24 mouse cellular contexts compared by ENCODE assay signal in genomic region chr7:124600767-124601166, GRCm38 (mm10).
A peak's percentile ranks its signal among the peaks of the same experiment; 100 is the strongest.
DNase-seq lines count a peak whose midpoint lies in the region; ATAC-seq and TF ChIP-seq lines count a peak whose summit lies in the region.
"Had no signal": no experiment of that assay in that cellular context is flagged by ENCODE, and none has a peak within 500 bp of the region (broad histone marks: within the 10 kb centered on the region; RNA-seq: fewer than 3 reads in every experiment).

No protein-coding gene starts in this region.

- H3K4me3 ChIP-seq in heart, embryonic 12.5 days = no peak overlapping the region
- H3K4me3 ChIP-seq in kidney, embryonic 15.5 days (replicated peaks) = no peak overlapping the region
- H3K4me3 ChIP-seq in lung, embryonic 15.5 days = no peak overlapping the region
- no peak overlapping the region for H3K4me3 ChIP-seq in stomach, embryonic 14.5 days (ENCODE audit: low read depth, low read length)
- H3K4me3 ChIP-seq in stomach, postnatal 0 days (ENCODE audit: low read depth, low read length) = no peak overlapping the region
- H3K4me3 ChIP-seq: embryonic facial prominence, embryonic 13.5 days; embryonic facial prominence, embryonic 15.5 days; erythroblast, embryonic 14.5 days; forebrain, embryonic 10.5 days; forebrain, embryonic 12.5 days had no signal

- no peaks in the 10 kb centered on the region for H3K27me3 ChIP-seq in heart, embryonic 12.5 days (replicated peaks)
- no peaks in the 10 kb centered on the region for H3K27me3 ChIP-seq in kidney, embryonic 15.5 days
- H3K27me3 ChIP-seq in lung, embryonic 15.5 days = no peaks in the 10 kb centered on the region
- H3K27me3 ChIP-seq in stomach, embryonic 14.5 days (ENCODE audit: control insufficient read depth, insufficient read depth, low read length) = no peaks in the 10 kb centered on the region
- H3K27me3 ChIP-seq in stomach, postnatal 0 days (ENCODE audit: control insufficient read depth, insufficient read depth, low read length) = no peaks in the 10 kb centered on the region
- H3K27me3 ChIP-seq: embryonic facial prominence, embryonic 13.5 days; embryonic facial prominence, embryonic 15.5 days; forebrain, embryonic 12.5 days had no signal

- no peaks in the 10 kb centered on the region for H3K4me1 ChIP-seq in heart, embryonic 12.5 days (replicated peaks)
- H3K4me1 ChIP-seq in kidney, embryonic 15.5 days = no peaks in the 10 kb centered on the region
- H3K4me1 ChIP-seq in lung, embryonic 15.5 days = no peaks in the 10 kb centered on the region
- no peaks in the 10 kb centered on the region for H3K4me1 ChIP-seq in stomach, embryonic 14.5 days (ENCODE audit: control insufficient read depth, insufficient read depth, low read length)
- H3K4me1 ChIP-seq in stomach, postnatal 0 days (replicated peaks; ENCODE audit: control insufficient read depth, insufficient read depth) = no peaks in the 10 kb centered on the region
- H3K4me1 ChIP-seq: embryonic facial prominence, embryonic 13.5 days; embryonic facial prominence, embryonic 15.5 days; forebrain, embryonic 10.5 days; forebrain, embryonic 12.5 days had no signal

- intact Hi-C loops in heart, postnatal 36 days (cut with DNase I) = no loop called here

- peak; percentile 53; the same call in 1 of the 2 replicates for ATAC-seq in heart, embryonic 12.5 days (ENCODE audit: insufficient number of reproducible peaks, low FRiP score)
- ATAC-seq in kidney, embryonic 15.5 days (replicated peaks; ENCODE audit: low FRiP score) = 0 out of 2 replicates have a peak, but pooled peaks have one; percentile 43
- peak; percentile 23; the same call in 1 of the 2 replicates for ATAC-seq in lung, embryonic 15.5 days (ENCODE audit: borderline replicate concordance, extremely low read depth, low FRiP score, low TSS enrichment)
- peak; percentile 28; the same call in 1 of the 2 replicates for ATAC-seq in stomach, embryonic 14.5 days (ENCODE audit: insufficient number of reproducible peaks, insufficient read depth, low FRiP score, low read depth)
- no peak for ATAC-seq in stomach, postnatal 0 days (ENCODE audit: low FRiP score, low TSS enrichment)
- ATAC-seq: forebrain, embryonic 14.5 days had no signal

- H3K4me2 ChIP-seq in heart, embryonic 12.5 days = no peak overlapping the region
- H3K4me2 ChIP-seq in kidney, embryonic 15.5 days = no peak overlapping the region
- H3K4me2 ChIP-seq in lung, embryonic 15.5 days = no peak overlapping the region
- H3K4me2 ChIP-seq in stomach, embryonic 14.5 days (replicated peaks; ENCODE audit: low read depth, low read length) = no peak overlapping the region
- no peak overlapping the region for H3K4me2 ChIP-seq in stomach, postnatal 0 days (replicated peaks; ENCODE audit: low read depth)
- H3K4me2 ChIP-seq: embryonic facial prominence, embryonic 13.5 days; embryonic facial prominence, embryonic 15.5 days; forebrain, embryonic 12.5 days had no signal

- no peak for DNase-seq in heart, postnatal 36 days
- DNase-seq in kidney, postnatal 4 days = no peak
- DNase-seq in lung, postnatal 36 days = no peak
- DNase-seq in stomach, postnatal 0 days (ENCODE audit: low spot score) = no peak
- DNase-seq: adrenal gland, adult 2 months; adrenal gland, postnatal 10 days; adrenal gland, postnatal 25 days; cerebellum, adult 11 months; cerebellum, adult 18-20 months; cerebellum, adult 8-10 months; cerebellum, adult 9-11 months; cerebellum, postnatal 14 days; cerebellum, postnatal 36 days; embryo, embryonic 11 days had no signal

- 78% methylated on average over 6 of the region's 6 CpGs for WGBS in heart, embryonic 12.5 days
- WGBS in kidney, embryonic 15.5 days = 90% methylated on average over 6 of the region's 6 CpGs
- 94% methylated on average over 6 of the region's 6 CpGs for WGBS in lung, embryonic 15.5 days
- 90% methylated on average over 6 of the region's 6 CpGs for WGBS in stomach, embryonic 14.5 days
- 92% methylated on average over 6 of the region's 6 CpGs for WGBS in stomach, postnatal 0 days

- no peak overlapping the region for H3K27ac ChIP-seq in heart, embryonic 12.5 days (ENCODE audit: poor library complexity, severe bottlenecking)
- H3K27ac ChIP-seq in kidney, embryonic 15.5 days = no peak overlapping the region
- H3K27ac ChIP-seq in lung, embryonic 15.5 days = no peak overlapping the region
- no peak overlapping the region for H3K27ac ChIP-seq in stomach, embryonic 14.5 days (ENCODE audit: low read length)
- no peak overlapping the region for H3K27ac ChIP-seq in stomach, postnatal 0 days (replicated peaks)
- H3K27ac ChIP-seq: embryonic facial prominence, embryonic 13.5 days; embryonic facial prominence, embryonic 15.5 days; forebrain, embryonic 10.5 days; forebrain, embryonic 12.5 days had no signal

- no peak for TF ChIP-seq EP300 in stomach, postnatal 0 days (optimal IDR thresholded peaks at IDR 0.05)

- H3K9me3 ChIP-seq in heart, embryonic 12.5 days (replicated peaks) = no peaks in the 10 kb centered on the region
- no peaks in the 10 kb centered on the region for H3K9me3 ChIP-seq in kidney, embryonic 15.5 days (replicated peaks)
- H3K9me3 ChIP-seq in lung, embryonic 15.5 days = no peaks in the 10 kb centered on the region
- H3K9me3 ChIP-seq in stomach, embryonic 14.5 days (ENCODE audit: control insufficient read depth, low read depth, low read length) = no peaks in the 10 kb centered on the region
- no peaks in the 10 kb centered on the region for H3K9me3 ChIP-seq in stomach, postnatal 0 days (ENCODE audit: control insufficient read depth, low read length)
- H3K9me3 ChIP-seq: embryonic facial prominence, embryonic 13.5 days; embryonic facial prominence, embryonic 15.5 days; forebrain, embryonic 10.5 days; forebrain, embryonic 12.5 days had no signal

- no peak for TF ChIP-seq CTCF in stomach, postnatal 0 days (IDR thresholded peaks at IDR 0.05; ENCODE audit: low read depth)

- H3K36me3 ChIP-seq in heart, embryonic 12.5 days = no peaks in the 10 kb centered on the region
- H3K36me3 ChIP-seq in kidney, embryonic 15.5 days = no peaks in the 10 kb centered on the region
- no peaks in the 10 kb centered on the region for H3K36me3 ChIP-seq in lung, embryonic 15.5 days
- no peaks in the 10 kb centered on the region for H3K36me3 ChIP-seq in stomach, embryonic 14.5 days (ENCODE audit: control insufficient read depth, insufficient read depth, low read length)
- no peaks in the 10 kb centered on the region for H3K36me3 ChIP-seq in stomach, postnatal 0 days (ENCODE audit: control insufficient read depth, insufficient read depth, low read length)
- H3K36me3 ChIP-seq: embryonic facial prominence, embryonic 13.5 days; embryonic facial prominence, embryonic 15.5 days; forebrain, embryonic 10.5 days; forebrain, embryonic 12.5 days had no signal

- H3K9ac ChIP-seq in heart, embryonic 12.5 days = no peak overlapping the region
- H3K9ac ChIP-seq in kidney, embryonic 15.5 days = no peak overlapping the region
- H3K9ac ChIP-seq in lung, embryonic 15.5 days = no peak overlapping the region
- H3K9ac ChIP-seq in stomach, embryonic 14.5 days (replicated peaks; ENCODE audit: low read depth, low read length) = no peak overlapping the region
- H3K9ac ChIP-seq in stomach, postnatal 0 days (ENCODE audit: low read length) = no peak overlapping the region
- H3K9ac ChIP-seq: embryonic facial prominence, embryonic 13.5 days; embryonic facial prominence, embryonic 15.5 days; forebrain, embryonic 12.5 days had no signal
